Mouse (Mus musculus) liver, postnatal 0 days (tissue): Measurements from ENCODE around the gene Pigt.

Experiments used
- CTCF ChIP-seq: sonication (generic); IDR thresholded peaks from 2 replicates; pipeline ENCODE4 v1.5.1; 2016; ENCODE audit warnings: antibody characterized with exemption, low read depth
- EP300 ChIP-seq: IDR thresholded peaks from 2 replicates; pipeline ENCODE4 v1.6.1; 2016; ENCODE audit warnings: antibody characterized with exemption, low read depth, mild to moderate bottlenecking

DNA sequence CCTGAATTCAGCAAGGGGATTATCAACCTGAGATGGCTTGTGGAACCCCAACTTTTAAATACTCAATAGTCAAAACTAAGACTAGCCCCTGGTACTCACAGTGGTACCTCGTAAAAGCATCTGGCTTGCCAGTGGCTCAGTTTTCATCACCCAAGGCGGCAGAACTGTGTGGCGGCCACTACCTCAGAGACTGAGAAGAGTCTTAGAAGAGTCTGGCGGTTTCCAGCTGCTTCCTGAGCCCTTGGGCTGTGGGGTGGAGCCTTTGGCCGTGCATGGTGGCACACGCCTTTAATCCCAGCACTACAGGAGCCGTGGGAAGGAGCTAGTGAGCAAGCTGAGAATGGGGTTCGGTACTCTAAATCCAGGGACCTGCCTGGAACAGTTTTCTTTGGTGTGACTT, 25.0 kb downstream of the Pigt start:
- no peak for TF ChIP-seq EP300
- TF ChIP-seq CTCF: no peak
